In the genomic region with DNA sequence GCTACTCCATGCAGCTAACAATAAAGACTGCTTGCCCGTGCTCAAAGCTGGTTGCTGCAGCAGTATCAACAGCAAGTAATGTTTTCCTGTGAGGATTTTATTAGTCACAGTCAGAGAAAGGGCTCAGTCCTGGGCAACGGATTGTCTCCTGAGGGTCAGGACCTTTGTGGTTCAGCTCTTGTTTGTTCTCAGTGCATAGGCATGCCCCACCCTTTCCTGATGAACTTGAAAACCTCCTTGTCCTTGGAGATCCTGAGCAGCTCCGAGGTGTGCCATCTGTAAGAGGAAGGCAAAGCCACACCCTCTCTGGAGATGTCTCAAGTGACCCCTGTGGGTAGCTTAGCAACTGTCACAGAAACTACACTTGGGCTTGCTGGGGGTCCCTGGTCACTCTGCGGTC, we compare ENCODE assay signal across 19 mouse cellular contexts. TPM values are rescaled to one million over a fixed set of nuclear protein-coding genes. Genes with fewer than 3 reads are reported as not detected.
"Had no signal": no experiment of that assay in that cellular context is flagged by ENCODE, and none has a peak within 500 bp of the region (broad histone marks: within the 10 kb centered on the region; RNA-seq: fewer than 3 reads in every experiment).

No protein-coding gene starts in this region.

- H3K36me3 ChIP-seq: kidney, embryonic 15.5 days; limb, embryonic 13.5 days; liver, embryonic 12.5 days; liver, embryonic 15.5 days had no signal

- H3K9ac ChIP-seq: kidney, embryonic 15.5 days; limb, embryonic 13.5 days; liver, embryonic 12.5 days; liver, embryonic 15.5 days had no signal

- H3K4me2 ChIP-seq: kidney, embryonic 15.5 days; limb, embryonic 13.5 days; liver, embryonic 12.5 days; liver, embryonic 15.5 days; midbrain, embryonic 11.5 days had no signal

- ATAC-seq: liver, embryonic 12.5 days had no signal

- H3K4me3 ChIP-seq: kidney, embryonic 15.5 days; left cerebral cortex, adult 2 months; limb, embryonic 13.5 days; liver, embryonic 12.5 days; liver, embryonic 15.5 days had no signal

- H3K27ac ChIP-seq: kidney, embryonic 15.5 days; left cerebral cortex, adult 2 months; limb, embryonic 13.5 days; liver, embryonic 12.5 days; liver, embryonic 15.5 days had no signal

- H3K9me3 ChIP-seq: kidney, embryonic 15.5 days; limb, embryonic 13.5 days; liver, embryonic 12.5 days; liver, embryonic 15.5 days had no signal

- DNase-seq: kidney, adult 11 months; kidney, adult 8-10 months; kidney, postnatal 10 days; kidney, postnatal 36 days; layer of hippocampus, postnatal 36 days; left cerebral cortex, postnatal 4 days; liver; midbrain, embryonic 14.5 days; thymus, adult 2 months; thymus, postnatal 14 days had no signal

- H3K4me1 ChIP-seq: kidney, embryonic 15.5 days; limb, embryonic 13.5 days had no signal

RNA-seq across cellular contexts. Expression of gene Hrk, which starts 3.8 kb away (rescaled TPM):
- total RNA-seq: megakaryocyte-erythroid progenitor cell, adult 5-6 weeks had no signal
- polyA plus RNA-seq: liver, embryonic 15.5 days; small intestine, adult 2 months; spleen, adult 2 months had no signal
